Comparison of ENCODE assay signal across 13 mouse cellular contexts in genomic region chr13:24159190-24159965, GRCm38 (mm10).
DNase-seq lines count a peak whose midpoint lies in the region; ATAC-seq lines count a peak whose summit lies in the region.
"Had no signal": no experiment of that assay in that cellular context is flagged by ENCODE, and none has a peak within 500 bp of the region (broad histone marks: within the 10 kb centered on the region; RNA-seq: fewer than 3 reads in every experiment).

No protein-coding gene starts in this region.

- H3K4me2 ChIP-seq in forebrain, embryonic 12.5 days, result no peak overlapping the region
- H3K4me2 ChIP-seq in midbrain, embryonic 11.5 days, result no peak overlapping the region
- no peak overlapping the region for H3K4me2 ChIP-seq in midbrain, embryonic 15.5 days
- H3K4me2 ChIP-seq in liver, embryonic 15.5 days, result peak overlapping the region; percentile 68
- H3K4me2 ChIP-seq: embryonic facial prominence, embryonic 15.5 days; hindbrain, embryonic 13.5 days had no signal

- ATAC-seq in forebrain, embryonic 12.5 days (ENCODE audit: low FRiP score), result no peak
- no peak for ATAC-seq in midbrain, embryonic 11.5 days (ENCODE audit: low FRiP score)
- no peak for ATAC-seq in midbrain, embryonic 15.5 days (replicated peaks)
- peak; percentile 99 for ATAC-seq in liver, embryonic 15.5 days (ENCODE audit: insufficient read depth)

- no peak overlapping the region for H3K4me3 ChIP-seq in forebrain, embryonic 10.5 days
- no peak overlapping the region for H3K4me3 ChIP-seq in forebrain, embryonic 12.5 days (replicated peaks)
- H3K4me3 ChIP-seq in midbrain, embryonic 11.5 days (ENCODE audit: low read depth, low read length), result no peak overlapping the region
- H3K4me3 ChIP-seq in midbrain, embryonic 15.5 days, result no peak overlapping the region
- peak overlapping the region; percentile 39 for H3K4me3 ChIP-seq in liver, embryonic 15.5 days (replicated peaks)
- H3K4me3 ChIP-seq: embryonic facial prominence, embryonic 15.5 days; hindbrain, embryonic 13.5 days had no signal

- DNase-seq in forebrain, embryonic 10.5 days (ENCODE audit: extremely low spot score, low spot score), result no peak
- DNase-seq in midbrain, embryonic 11.5 days (ENCODE audit: low spot score, missing footprints), result peak; percentile 41
- no peak for DNase-seq in urinary bladder, postnatal 25 days (ENCODE audit: low spot score)
- no peak for DNase-seq in ovary, postnatal 10 days (ENCODE audit: low spot score)
- DNase-seq in frontal cortex, postnatal 25 days (ENCODE audit: low spot score in 2 of 2), result no peak
- DNase-seq: cerebellum, adult 9-11 months; layer of hippocampus, postnatal 36 days had no signal

- 91% methylated on average over 8 of the region's 8 CpGs for WGBS in forebrain, embryonic 10.5 days
- 89% methylated on average over 8 of the region's 8 CpGs for WGBS in forebrain, embryonic 12.5 days
- WGBS in midbrain, embryonic 11.5 days, result 88% methylated on average over 8 of the region's 8 CpGs
- WGBS in midbrain, embryonic 15.5 days, result 86% methylated on average over 8 of the region's 8 CpGs
- WGBS in liver, embryonic 15.5 days (ENCODE audit: insufficient replicate concordance), result 22% methylated on average over 8 of the region's 8 CpGs

- no peaks in the 10 kb centered on the region for H3K27me3 ChIP-seq in forebrain, embryonic 10.5 days (ENCODE audit: poor library complexity, severe bottlenecking)
- H3K27me3 ChIP-seq in forebrain, embryonic 12.5 days, result no peaks in the 10 kb centered on the region
- no peaks in the 10 kb centered on the region for H3K27me3 ChIP-seq in midbrain, embryonic 11.5 days (ENCODE audit: control insufficient read depth, insufficient read depth, low read length)
- H3K27me3 ChIP-seq in midbrain, embryonic 15.5 days (replicated peaks), result no peaks in the 10 kb centered on the region
- no peaks in the 10 kb centered on the region for H3K27me3 ChIP-seq in liver, embryonic 15.5 days
- H3K27me3 ChIP-seq: embryonic facial prominence, embryonic 15.5 days; hindbrain, embryonic 13.5 days had no signal

- peak overlapping the region; percentile 3; the same call in 1 of the 2 replicates for H3K27ac ChIP-seq in forebrain, embryonic 10.5 days
- no peak overlapping the region for H3K27ac ChIP-seq in forebrain, embryonic 12.5 days
- no peak overlapping the region for H3K27ac ChIP-seq in midbrain, embryonic 11.5 days (ENCODE audit: low read depth, low read length)
- no peak overlapping the region for H3K27ac ChIP-seq in midbrain, embryonic 15.5 days
- H3K27ac ChIP-seq in liver, embryonic 15.5 days (replicated peaks), result peak overlapping the region; percentile 99
- H3K27ac ChIP-seq: embryonic facial prominence, embryonic 15.5 days; hindbrain, embryonic 13.5 days; kidney, postnatal 0 days had no signal

- peaks cover 10% of the 10 kb centered on the region for H3K4me1 ChIP-seq in forebrain, embryonic 10.5 days
- H3K4me1 ChIP-seq in forebrain, embryonic 12.5 days, result peaks cover 6% of the 10 kb centered on the region; the same call in 1 of the 2 replicates
- H3K4me1 ChIP-seq in midbrain, embryonic 11.5 days (ENCODE audit: control insufficient read depth, insufficient read depth, low read length), result no peaks in the 10 kb centered on the region
- H3K4me1 ChIP-seq in midbrain, embryonic 15.5 days, result peaks cover 6% of the 10 kb centered on the region
- peaks cover 65% of the 10 kb centered on the region for H3K4me1 ChIP-seq in liver, embryonic 15.5 days (replicated peaks)

- H3K9me3 ChIP-seq in forebrain, embryonic 10.5 days, result no peaks in the 10 kb centered on the region
- no peaks in the 10 kb centered on the region for H3K9me3 ChIP-seq in forebrain, embryonic 12.5 days
- no peaks in the 10 kb centered on the region for H3K9me3 ChIP-seq in midbrain, embryonic 11.5 days (ENCODE audit: control insufficient read depth, low read length)
- no peaks in the 10 kb centered on the region for H3K9me3 ChIP-seq in midbrain, embryonic 15.5 days
- no peaks in the 10 kb centered on the region for H3K9me3 ChIP-seq in liver, embryonic 15.5 days (replicated peaks)
- H3K9me3 ChIP-seq: embryonic facial prominence, embryonic 15.5 days; hindbrain, embryonic 13.5 days had no signal

- H3K9ac ChIP-seq in forebrain, embryonic 12.5 days, result no peak overlapping the region
- no peak overlapping the region for H3K9ac ChIP-seq in midbrain, embryonic 11.5 days (ENCODE audit: low read length)
- no peak overlapping the region for H3K9ac ChIP-seq in midbrain, embryonic 15.5 days
- H3K9ac ChIP-seq in liver, embryonic 15.5 days, result peak overlapping the region; percentile 64
- H3K9ac ChIP-seq: embryonic facial prominence, embryonic 15.5 days; hindbrain, embryonic 13.5 days had no signal

- H3K36me3 ChIP-seq in forebrain, embryonic 10.5 days (replicated peaks), result peaks cover under 1% of the 10 kb centered on the region; the same call in 1 of the 2 replicates
- H3K36me3 ChIP-seq in forebrain, embryonic 12.5 days (replicated peaks), result no peaks in the 10 kb centered on the region
- H3K36me3 ChIP-seq in midbrain, embryonic 11.5 days (ENCODE audit: control insufficient read depth, insufficient read depth, low read length), result no peaks in the 10 kb centered on the region
- H3K36me3 ChIP-seq in midbrain, embryonic 15.5 days (replicated peaks), result no peaks in the 10 kb centered on the region
- H3K36me3 ChIP-seq in liver, embryonic 15.5 days (replicated peaks), result no peaks in the 10 kb centered on the region
- H3K36me3 ChIP-seq: embryonic facial prominence, embryonic 15.5 days had no signal

Comparison
In these comparisons a context has a peak if more than half of its experiments do, and no peak if none do; other contexts are left out.
1. H3K27ac ChIP-seq: peak in forebrain, embryonic 10.5 days (single experiment) and liver, embryonic 15.5 days (single experiment); none in forebrain, embryonic 12.5 days (single experiment), midbrain, embryonic 11.5 days (single experiment) and midbrain, embryonic 15.5 days (single experiment).